Mouse (Mus musculus) brain, embryonic 14.5 days (tissue): ENCODE measurements around the gene Plch1. TPM values are rescaled to one million over a fixed set of nuclear protein-coding genes. Genes with fewer than 3 reads are reported as not detected.
A peak's percentile ranks its signal among the peaks of the same experiment; 100 is the strongest.

ENCODE experiments used
- DNase-seq: peaks from one replicate; pipeline ENCODE4 v3.0.0-alpha.2; 2011; ENCODE audit warnings: low read depth
- CTCF ChIP-seq: fragments of 200-500 bp; IDR thresholded peaks from 2 replicates; pipeline ENCODE4 v1.5.1; 2012; ENCODE audit warnings: inconsistent platforms, mild to moderate bottlenecking, moderate library complexity, borderline replicate concordance; ENCODE audit not compliant: insufficient read depth, insufficient read length; ENCODE audit errors: extremely low read depth
- POLR2A ChIP-seq: fragments of 200-500 bp; IDR thresholded peaks from 2 replicates; pipeline ENCODE4 v1.6.1; 2012; ENCODE audit warnings: mild to moderate bottlenecking, inconsistent platforms, borderline replicate concordance; ENCODE audit not compliant: poor library complexity, insufficient read depth, insufficient read length, severe bottlenecking; ENCODE audit errors: extremely low read depth
- polyA plus RNA-seq: library from polyadenylated mRNA; depleted of rRNA; stranded (reverse); fragments of >200 nt; gene quantifications from 2 replicates; pipeline ENCODE4 v1.2.3, GENCODE M21; 2012; rRNA removed

Plch1 gene
- polyA plus RNA-seq, 1 experiment: 20.9 TPM

DNA sequence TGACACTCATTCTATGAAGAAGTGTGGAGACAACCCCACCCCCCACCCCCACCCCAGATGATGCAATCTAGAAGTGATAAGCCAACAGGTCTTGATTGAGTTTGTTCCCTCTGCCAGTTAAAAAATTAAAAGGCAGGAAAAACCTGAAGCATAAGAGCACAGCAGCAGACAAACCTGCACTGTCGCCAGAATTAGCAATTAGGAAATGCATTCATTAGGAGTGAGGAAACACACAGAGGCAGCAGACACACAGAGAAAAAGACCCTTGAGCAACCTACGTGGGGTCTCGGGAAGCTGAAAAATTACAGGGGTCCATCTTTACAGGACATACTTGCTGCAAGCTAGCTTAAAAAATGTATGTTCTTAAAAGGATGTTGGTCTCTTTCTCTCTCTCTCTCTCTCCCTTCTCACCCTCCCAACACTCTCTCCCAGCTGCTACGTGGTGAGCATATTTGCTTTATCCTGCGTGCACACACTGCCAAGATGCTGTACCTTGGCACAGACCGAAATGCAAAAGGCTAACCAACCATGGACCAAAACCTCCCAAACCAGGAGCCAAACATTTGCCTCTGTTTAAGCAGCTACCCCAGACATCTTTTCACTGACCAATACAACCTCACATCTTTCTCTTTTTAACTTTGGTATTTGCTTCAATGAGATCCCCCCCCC, 234.6 kb downstream of the Plch1 start:
- DNase-seq: peak; percentile 76
- TF ChIP-seq CTCF (no peak), POLR2A (no peak)

Other genes with a start within 250 kb of the Plch1 start
- gene E130311K13Rik, start 30.0 kb upstream of the Plch1 start, polyA plus RNA-seq: 2.4 and 4.0 TPM in 2 replicates
- 12.9 and 15.0 TPM in 2 replicates for gene Slc33a1, start 65.3 kb upstream of the Plch1 start, polyA plus RNA-seq
- 16.5 and 20.5 TPM in 2 replicates for gene Gmps, start 76.6 kb upstream of the Plch1 start, polyA plus RNA-seq
- gene Vmn2r1, start 182.1 kb upstream of the Plch1 start, polyA plus RNA-seq: 0.49 and 0.52 TPM in 2 replicates
- not detected in 2 replicates for gene Vmn2r2, start 242.5 kb upstream of the Plch1 start, polyA plus RNA-seq